Mouse (Mus musculus): ENCODE data around the gene Ctsl. TPM values are rescaled to one million over a fixed set of nuclear protein-coding genes. Genes with fewer than 3 reads are reported as not detected.
A peak's percentile ranks its signal among the peaks of the same experiment; 100 is the strongest.

The Ctsl gene
- total and polyA plus RNA-seq, 3 experiments = 81.3 to 516 (median 215) TPM

DNA sequence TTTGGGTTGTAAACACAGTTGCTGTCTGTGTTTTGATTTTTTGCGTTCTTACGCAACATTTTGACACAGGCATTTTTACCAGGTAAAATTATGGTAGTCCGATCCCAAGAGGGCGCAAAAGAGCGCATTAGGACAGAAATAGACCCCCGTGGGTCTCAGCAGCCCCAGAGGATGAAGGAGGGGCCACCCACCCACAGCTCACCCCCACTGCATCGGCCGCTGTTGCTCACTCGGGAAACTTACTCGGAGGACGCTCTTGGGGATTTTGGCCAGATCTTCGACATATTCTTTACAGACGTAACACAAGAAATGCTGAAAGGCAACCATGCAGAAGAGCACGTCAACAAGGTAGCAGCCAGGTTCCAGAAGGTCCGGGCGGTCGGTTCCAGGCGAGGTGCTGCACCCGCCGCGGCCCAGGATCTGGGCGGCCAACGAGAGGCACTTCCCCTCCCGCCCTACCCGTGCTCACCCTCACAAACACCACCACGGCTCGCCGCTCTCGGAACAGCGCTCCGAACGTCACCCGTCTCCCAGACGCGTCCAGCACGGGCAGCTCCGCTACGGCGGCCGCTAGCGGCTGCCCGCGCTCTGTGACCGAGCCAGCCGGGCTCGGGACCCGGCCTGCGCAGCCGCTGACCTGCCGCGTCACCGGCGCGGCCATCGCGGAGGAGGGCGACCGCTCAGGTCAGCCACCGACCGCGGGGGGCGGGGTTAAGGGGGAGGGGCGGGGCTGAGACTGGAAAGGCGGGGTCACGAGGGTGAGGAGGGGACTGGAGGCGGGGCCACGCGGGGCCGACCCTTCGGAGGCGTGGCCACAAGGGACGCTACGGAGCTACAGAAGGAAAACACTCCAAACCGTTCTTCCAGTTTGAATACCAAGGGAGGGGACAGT, 58.4 kb downstream of the Ctsl start, which contains the start of gene Aaed1:
Gene Aaed1 (minus strand): TSS at position 687 of the 892 bp plus-strand sequence.
- DNase-seq = peak; percentile 96

DNA sequence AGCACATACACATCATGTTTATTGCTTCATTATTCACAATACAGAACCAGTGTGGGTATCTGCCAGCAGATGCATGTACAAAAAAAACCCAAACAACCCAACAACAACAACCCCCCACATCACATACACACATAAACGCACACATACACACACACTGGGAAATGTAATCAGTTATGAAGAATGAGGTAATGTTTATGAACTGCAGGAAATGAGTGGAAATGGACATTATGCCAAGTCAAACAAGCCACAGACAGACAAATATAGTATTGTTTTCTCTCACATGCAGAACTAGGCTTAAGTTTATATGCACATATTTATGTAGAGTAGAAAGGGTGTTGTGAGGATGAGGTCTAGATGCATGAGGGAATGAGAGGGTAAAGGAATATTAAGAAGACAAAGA, 59.4 kb downstream of the Ctsl start:
- DNase-seq = no peak

DNA sequence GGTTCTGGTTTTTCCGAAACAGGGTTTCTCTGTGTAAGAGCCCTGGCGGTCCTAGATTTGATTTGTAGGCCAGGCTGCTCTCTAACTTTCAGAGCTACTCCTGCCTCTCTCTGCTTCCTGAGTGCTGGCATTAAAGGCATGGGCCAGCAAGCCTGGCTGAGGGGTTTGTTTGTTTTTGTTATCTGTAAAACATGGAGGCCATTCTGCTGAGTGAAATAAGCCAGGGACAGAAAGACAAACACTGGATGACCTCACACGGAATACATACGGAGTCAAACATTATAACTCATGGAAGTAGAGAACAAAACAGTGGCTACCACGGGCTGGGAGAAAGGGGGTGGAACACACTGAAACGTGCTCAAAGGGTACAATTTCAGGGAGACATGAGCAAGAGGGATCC, 60.1 kb downstream of the Ctsl start:
- DNase-seq = no peak

DNA sequence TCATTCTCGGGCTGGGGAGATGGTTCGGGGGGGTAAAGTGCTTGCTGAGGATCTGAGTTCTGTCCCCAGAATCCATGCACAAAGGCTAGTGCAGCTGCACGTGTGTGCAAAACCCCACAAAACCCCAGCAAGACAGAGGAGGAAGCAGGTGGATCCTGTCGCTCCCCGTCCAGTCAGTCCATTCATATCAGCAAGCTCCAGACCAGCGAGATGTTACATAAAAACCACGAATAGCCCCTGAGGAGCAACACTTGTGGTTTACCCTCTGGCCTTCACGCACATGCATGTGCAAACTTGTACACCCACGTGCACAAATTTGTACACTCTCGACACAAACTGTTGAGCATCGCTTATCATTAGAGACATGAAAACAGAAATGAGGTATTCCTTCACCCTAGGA, 60.8 kb downstream of the Ctsl start:
- DNase-seq = no peak

Other genes with a start within 250 kb of the Ctsl start
- 10 to 100 TPM in 1 of 2 experiments, 1 to 10 TPM in 1; 4.8 to 10.1 TPM for gene Slc35d2, start 241.5 kb downstream of the Ctsl start, total RNA-seq (2021)
- 8.4 and 11.5 TPM in 2 replicates for gene Slc35d2, start 241.5 kb downstream of the Ctsl start, polyA plus RNA-seq (2012; rRNA removed)
- gene Zfp367, start 217.7 kb downstream of the Ctsl start, total RNA-seq (2021) = 10 to 100 TPM; 23.5 to 24.6 TPM
- 4.9 and 5.2 TPM in 2 replicates for gene Zfp367, start 217.7 kb downstream of the Ctsl start, polyA plus RNA-seq (2012; rRNA removed)
- gene Habp4, start 209.1 kb downstream of the Ctsl start, total RNA-seq (2021) = 10 to 100 TPM; 25.0 to 37.5 TPM
- 20.9 and 21.6 TPM in 2 replicates for gene Habp4, start 209.1 kb downstream of the Ctsl start, polyA plus RNA-seq (2012; rRNA removed)
- 10 to 100 TPM in 1 of 2 experiments, 1 to 10 TPM in 1; 8.9 to 10.4 TPM for gene Cdc14b, start 95.6 kb downstream of the Ctsl start, total RNA-seq (2021)
- gene Cdc14b, start 95.6 kb downstream of the Ctsl start, polyA plus RNA-seq (2012; rRNA removed) = 2.9 and 4.1 TPM in 2 replicates
- gene Aaed1, start 58.2 kb downstream of the Ctsl start, total RNA-seq (2021) = 10 to 100 TPM; 49.7 to 55.9 TPM
- 6.0 and 6.2 TPM in 2 replicates for gene Aaed1, start 58.2 kb downstream of the Ctsl start, polyA plus RNA-seq (2012; rRNA removed)
- gene Cdk20, start 61.4 kb upstream of the Ctsl start, total RNA-seq (2021) = 1 to 10 TPM; 2.8 to 4.7 TPM
- 19.1 and 19.8 TPM in 2 replicates for gene Cdk20, start 61.4 kb upstream of the Ctsl start, polyA plus RNA-seq (2012; rRNA removed)
- gene Fam240b, start 126.9 kb upstream of the Ctsl start, total RNA-seq (2021) = not detected
- gene Fam240b, start 126.9 kb upstream of the Ctsl start, polyA plus RNA-seq (2012; rRNA removed) = not detected in 2 replicates